Mouse (Mus musculus): ENCODE measurements around the gene Ltc4s.

The Ltc4s gene

DNA sequence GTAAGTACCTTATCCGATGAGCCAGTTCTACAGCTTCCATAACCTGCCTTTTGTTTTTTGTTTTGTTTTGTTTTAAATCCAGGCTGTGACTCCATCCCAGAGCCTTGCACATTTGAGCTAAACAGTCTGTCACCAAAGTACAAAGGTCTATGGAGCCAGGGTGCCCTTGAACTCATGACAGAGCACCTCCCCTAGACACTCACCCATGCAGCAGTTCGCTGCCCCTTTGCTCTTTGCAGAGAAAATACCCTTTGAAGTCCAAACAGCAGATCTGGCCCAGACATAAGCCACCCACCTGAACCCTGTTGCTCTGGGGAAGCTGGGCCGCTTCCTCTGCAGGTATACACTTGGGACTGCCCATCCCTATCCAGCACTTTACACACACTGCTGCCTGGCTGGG, 36.8 kb downstream of the Ltc4s start:
- DNase-seq (ENCODE audit: low spot score in 2 of 2), result no peak

DNA sequence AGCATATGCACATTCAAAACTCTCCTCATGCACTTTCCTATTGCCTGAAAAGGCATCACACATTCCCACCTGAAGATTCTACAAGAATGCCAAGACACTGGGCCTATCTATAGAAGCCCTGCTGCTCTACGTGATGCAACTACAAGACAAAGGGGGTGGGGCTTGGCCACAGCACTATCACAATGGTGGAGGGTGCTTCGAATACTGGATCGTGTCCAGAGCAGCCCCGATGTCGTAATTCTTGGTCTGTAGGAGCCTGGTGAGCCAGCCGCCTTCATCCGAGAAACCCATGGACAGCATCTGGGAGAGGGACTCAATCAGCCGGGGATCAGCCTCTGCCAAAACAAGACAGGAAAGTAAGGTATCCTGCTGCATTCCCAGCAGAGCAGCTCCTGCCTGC, 37.8 kb downstream of the Ltc4s start:
- no peak for DNase-seq (ENCODE audit: low spot score in 2 of 2)

DNA sequence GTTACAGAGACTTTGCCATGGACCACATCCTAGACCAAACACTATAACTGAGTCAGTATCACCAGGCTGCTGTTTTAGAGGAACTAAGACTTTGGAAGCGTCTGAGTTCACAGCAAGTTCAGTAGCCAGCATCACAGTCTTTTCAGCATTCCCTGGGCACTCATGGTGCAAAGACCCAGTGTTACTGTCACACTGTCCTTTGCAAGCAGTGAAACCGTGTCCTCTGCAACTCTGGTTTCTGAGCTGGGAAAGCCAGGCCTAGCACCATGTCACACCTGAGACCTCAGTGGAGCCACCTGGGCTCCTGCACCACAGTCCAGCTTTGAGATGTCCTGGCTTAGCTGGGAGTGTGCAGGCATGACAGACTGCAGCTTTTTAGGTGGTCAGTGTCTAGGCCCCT, 39.5 kb downstream of the Ltc4s start:
- no peak for DNase-seq (ENCODE audit: low spot score in 2 of 2)

DNA sequence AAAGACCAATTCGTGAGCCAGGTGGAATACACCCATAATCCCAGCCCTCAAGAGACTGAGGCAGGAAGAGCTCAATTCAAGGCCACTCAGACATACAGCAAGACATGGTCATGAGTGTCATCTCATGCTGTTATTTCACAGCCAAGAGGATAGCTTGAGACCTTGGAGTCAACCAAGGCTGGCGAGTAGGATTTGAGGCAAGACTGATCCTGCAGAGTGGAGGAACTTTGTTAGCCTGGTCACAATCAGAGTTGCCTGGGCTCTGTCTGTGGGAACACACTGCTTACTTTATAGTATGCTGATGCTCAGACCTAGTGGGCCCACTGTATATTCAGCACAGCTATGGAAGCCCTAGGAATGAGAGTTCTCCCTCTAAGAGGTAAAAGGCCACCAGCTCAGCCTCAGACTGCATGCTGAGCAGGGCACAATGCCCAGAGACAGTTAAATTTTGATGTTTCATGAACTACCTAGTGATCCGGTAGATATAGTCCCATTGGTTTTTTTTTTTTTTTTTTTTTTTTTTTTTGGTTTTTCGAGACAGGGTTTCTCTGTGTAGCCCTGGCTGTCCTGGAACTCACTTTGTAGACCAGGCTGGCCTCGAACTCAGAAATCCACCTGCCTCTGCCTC, 40.1 kb downstream of the Ltc4s start:
- DNase-seq (ENCODE audit: low spot score in 2 of 2), result no peak

DNA sequence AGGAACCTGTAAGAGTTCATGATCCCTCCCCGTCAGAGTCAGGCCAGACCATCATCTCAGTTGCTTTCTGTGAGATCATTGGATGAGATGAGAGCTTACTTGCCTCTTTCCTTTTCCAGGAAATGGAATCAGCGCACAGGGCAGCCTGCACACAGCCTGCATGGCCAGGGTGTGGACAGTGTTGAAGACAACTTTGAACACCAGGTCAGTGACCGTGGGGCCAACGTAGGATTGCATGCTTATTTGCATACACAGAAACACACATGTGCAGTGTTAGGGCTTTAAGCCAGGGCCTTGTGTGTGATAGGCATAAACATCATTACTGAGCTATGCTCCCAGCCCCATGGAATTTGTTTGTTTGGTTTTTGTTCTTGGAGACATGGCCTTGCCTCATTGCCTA, 40.9 kb downstream of the Ltc4s start:
- DNase-seq (ENCODE audit: low spot score in 2 of 2), result no peak

DNA sequence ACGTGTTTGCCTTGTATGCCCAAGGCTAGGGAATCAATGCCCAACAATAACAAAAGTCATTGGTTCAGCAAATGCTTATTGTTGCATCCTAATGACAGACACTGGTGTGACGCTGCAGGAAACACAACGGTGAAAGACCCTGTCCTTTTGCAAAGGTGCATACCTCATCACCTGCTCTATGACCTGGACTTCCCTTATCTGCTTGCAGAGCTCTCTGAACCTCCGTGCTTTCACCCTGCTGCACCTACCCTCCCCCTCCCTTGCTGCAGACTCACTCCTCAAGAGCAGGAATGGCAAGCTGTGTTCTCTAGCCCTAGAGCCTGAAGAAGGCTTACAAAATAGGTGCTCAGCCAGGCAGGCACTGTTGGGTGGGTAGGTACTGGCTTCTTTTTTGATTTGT, 43.6 kb downstream of the Ltc4s start:
- no peak for DNase-seq (ENCODE audit: low spot score in 2 of 2)

DNA sequence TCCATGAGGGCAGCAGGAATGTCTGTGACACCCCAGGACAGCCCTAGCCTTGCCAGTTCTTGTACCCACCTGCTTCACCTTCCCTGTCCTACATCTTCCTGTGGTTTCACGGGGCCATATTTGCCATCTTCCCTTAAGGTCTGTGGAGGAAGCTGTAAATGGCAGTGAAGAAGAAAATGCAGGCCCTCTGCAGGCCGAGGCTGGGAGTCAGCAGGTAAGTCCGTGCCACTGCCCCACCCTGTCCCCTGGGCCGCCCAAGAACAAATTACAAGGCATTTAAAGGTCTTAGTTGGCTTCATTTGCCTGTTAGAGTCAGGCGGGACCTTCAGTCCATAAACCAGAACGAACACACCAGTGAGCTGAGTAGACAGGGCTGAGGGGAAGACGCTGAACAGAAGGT, 44.3 kb downstream of the Ltc4s start:
- no peak for DNase-seq (ENCODE audit: low spot score in 2 of 2)

DNA sequence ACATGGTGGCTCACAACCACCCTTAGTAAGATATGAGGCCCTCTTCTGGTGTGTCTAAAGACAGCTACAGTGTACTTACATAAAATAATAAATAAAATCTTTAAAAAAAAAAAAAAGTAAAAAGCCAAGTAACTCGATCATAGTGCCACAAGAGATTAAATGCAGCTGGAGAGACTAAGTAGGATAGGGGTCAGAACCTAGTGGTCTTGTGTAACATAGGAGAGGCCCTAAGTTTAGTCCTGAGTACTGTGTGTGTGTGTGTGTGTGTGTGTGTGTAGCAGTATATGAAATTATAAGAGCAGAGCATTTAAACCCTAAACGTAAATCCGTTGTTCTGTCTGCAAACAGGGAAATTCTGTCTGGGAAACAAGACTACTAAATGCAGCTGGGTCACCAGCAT, 46.1 kb downstream of the Ltc4s start:
- DNase-seq (ENCODE audit: low spot score in 2 of 2), result no peak

DNA sequence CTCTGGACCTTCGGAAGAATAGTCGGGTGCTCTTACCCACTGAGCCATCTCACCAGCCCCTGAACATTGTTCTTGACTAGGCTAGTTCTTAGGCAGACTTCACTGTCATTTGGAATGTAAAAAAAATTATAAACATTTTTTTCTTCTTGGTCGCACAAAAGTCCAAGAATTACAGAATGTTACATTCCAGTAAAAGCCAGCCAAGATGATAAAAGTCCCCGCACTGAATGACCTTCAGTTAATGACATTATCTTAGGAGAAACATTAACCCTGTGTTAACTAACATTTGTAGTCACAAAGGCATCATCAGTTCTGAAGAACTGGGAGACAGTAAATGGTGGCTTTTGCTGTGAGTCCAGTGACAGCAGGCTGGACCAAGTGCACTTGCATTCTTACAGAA, 48.1 kb downstream of the Ltc4s start:
- no peak for DNase-seq (ENCODE audit: low spot score in 2 of 2)

DNA sequence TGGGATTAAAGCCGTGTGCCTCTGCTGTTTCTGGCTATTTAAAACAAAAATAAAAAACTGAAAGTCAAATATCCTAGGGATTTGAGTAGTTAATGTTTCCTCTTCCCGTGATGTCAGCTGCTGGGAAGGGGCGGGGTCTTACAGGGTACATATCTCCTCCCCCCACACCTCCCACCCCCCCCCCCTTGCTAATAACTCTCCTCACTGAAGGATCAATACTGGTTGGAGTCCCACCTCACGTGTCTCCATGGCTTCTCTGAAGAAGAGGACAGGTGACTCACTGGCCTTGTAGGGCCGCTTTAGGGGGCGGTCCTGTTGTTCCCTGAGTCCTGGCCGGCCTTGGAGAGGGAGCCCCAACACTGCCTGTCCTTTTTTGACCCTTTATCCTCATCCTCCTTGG, 49.7 kb downstream of the Ltc4s start:
- no peak for DNase-seq (ENCODE audit: low spot score in 2 of 2)
